Mouse (Mus musculus): ENCODE measurements around the gene Plekhh3. TPM values are rescaled to one million over a fixed set of nuclear protein-coding genes. Genes with fewer than 3 reads are reported as not detected.
"Not testable (repeated sequence)": the region's sequence is repeated elsewhere in the genome, so short reads cannot be mapped to it uniquely, and the experiment has no call there.

Plekhh3 gene
- total RNA-seq, 1 experiment from 2014 or later, result not detected

GRCm38 (mm10) chr11:101141088-101141487 is 30.1 kb downstream of the Plekhh3 start:
- ATAC-seq (replicated peaks in 1 of 2; ENCODE audit: insufficient read depth in 1 of 2, low FRiP score in 2 of 2, low TSS enrichment in 1 of 2, low read depth in 1 of 2, poor library complexity in 2 of 2, severe bottlenecking in 2 of 2), result no peak

GRCm38 (mm10) chr11:101140164-101140819 is 30.9 kb downstream of the Plekhh3 start:
- ATAC-seq (replicated peaks in 1 of 2; ENCODE audit: insufficient read depth in 1 of 2, low FRiP score in 2 of 2, low TSS enrichment in 1 of 2, low read depth in 1 of 2, poor library complexity in 2 of 2, severe bottlenecking in 2 of 2), result no peak

- ATAC-seq (replicated peaks in 1 of 2; ENCODE audit: insufficient read depth in 1 of 2, low FRiP score in 2 of 2, low TSS enrichment in 1 of 2, low read depth in 1 of 2, poor library complexity in 2 of 2, severe bottlenecking in 2 of 2), result no peak
These were observed 32.5 kb downstream of the Plekhh3 start for GRCm38 (mm10) chr11:101138536-101139181.

- ATAC-seq (replicated peaks in 1 of 2; ENCODE audit: insufficient read depth in 1 of 2, low FRiP score in 2 of 2, low TSS enrichment in 1 of 2, low read depth in 1 of 2, poor library complexity in 2 of 2, severe bottlenecking in 2 of 2), result no peak
These were observed 34.2 kb downstream of the Plekhh3 start for GRCm38 (mm10) chr11:101137000-101137399.

- ATAC-seq (replicated peaks in 1 of 2; ENCODE audit: insufficient read depth in 1 of 2, low FRiP score in 2 of 2, low TSS enrichment in 1 of 2, low read depth in 1 of 2, poor library complexity in 2 of 2, severe bottlenecking in 2 of 2), result no peak
These were observed 36.8 kb downstream of the Plekhh3 start for GRCm38 (mm10) chr11:101134217-101134865.

- no peak for ATAC-seq (replicated peaks in 1 of 2; ENCODE audit: insufficient read depth in 1 of 2, low FRiP score in 2 of 2, low TSS enrichment in 1 of 2, low read depth in 1 of 2, poor library complexity in 2 of 2, severe bottlenecking in 2 of 2)
These were observed 38.1 kb downstream of the Plekhh3 start for GRCm38 (mm10) chr11:101133037-101133436.

GRCm38 (mm10) chr11:101131701-101132100 is 39.5 kb downstream of the Plekhh3 start:
- no peak for ATAC-seq (replicated peaks in 1 of 2; ENCODE audit: insufficient read depth in 1 of 2, low FRiP score in 2 of 2, low TSS enrichment in 1 of 2, low read depth in 1 of 2, poor library complexity in 2 of 2, severe bottlenecking in 2 of 2)

GRCm38 (mm10) chr11:101131187-101131586 is 40.0 kb downstream of the Plekhh3 start:
- no peak for ATAC-seq (replicated peaks in 1 of 2; ENCODE audit: insufficient read depth in 1 of 2, low FRiP score in 2 of 2, low TSS enrichment in 1 of 2, low read depth in 1 of 2, poor library complexity in 2 of 2, severe bottlenecking in 2 of 2)

- ATAC-seq (replicated peaks in 1 of 2; ENCODE audit: insufficient read depth in 1 of 2, low FRiP score in 2 of 2, low TSS enrichment in 1 of 2, low read depth in 1 of 2, poor library complexity in 2 of 2, severe bottlenecking in 2 of 2), result no peak
These were observed 40.9 kb downstream of the Plekhh3 start for GRCm38 (mm10) chr11:101130056-101130756.

GRCm38 (mm10) chr11:101128996-101129577 is 42.1 kb downstream of the Plekhh3 start:
- ATAC-seq (replicated peaks in 1 of 2; ENCODE audit: insufficient read depth in 1 of 2, low FRiP score in 2 of 2, low TSS enrichment in 1 of 2, low read depth in 1 of 2, poor library complexity in 2 of 2, severe bottlenecking in 2 of 2), result no peak

GRCm38 (mm10) chr11:101127075-101127474 is 44.1 kb downstream of the Plekhh3 start:
- ATAC-seq (replicated peaks in 1 of 2; ENCODE audit: insufficient read depth in 1 of 2, low FRiP score in 2 of 2, low TSS enrichment in 1 of 2, low read depth in 1 of 2, poor library complexity in 2 of 2, severe bottlenecking in 2 of 2), result no peak

- ATAC-seq (replicated peaks in 1 of 2; ENCODE audit: insufficient read depth in 1 of 2, low FRiP score in 2 of 2, low TSS enrichment in 1 of 2, low read depth in 1 of 2, poor library complexity in 2 of 2, severe bottlenecking in 2 of 2), result not testable (repeated sequence)
These were observed 46.1 kb downstream of the Plekhh3 start for GRCm38 (mm10) chr11:101125008-101125407.

GRCm38 (mm10) chr11:101124494-101124893 is 46.7 kb downstream of the Plekhh3 start:
- not testable (repeated sequence) for ATAC-seq (replicated peaks in 1 of 2; ENCODE audit: insufficient read depth in 1 of 2, low FRiP score in 2 of 2, low TSS enrichment in 1 of 2, low read depth in 1 of 2, poor library complexity in 2 of 2, severe bottlenecking in 2 of 2)

- ATAC-seq (replicated peaks in 1 of 2; ENCODE audit: insufficient read depth in 1 of 2, low FRiP score in 2 of 2, low TSS enrichment in 1 of 2, low read depth in 1 of 2, poor library complexity in 2 of 2, severe bottlenecking in 2 of 2), result no peak
These were observed 50.5 kb downstream of the Plekhh3 start for GRCm38 (mm10) chr11:101120545-101121188.

GRCm38 (mm10) chr11:101119761-101120544 is 51.2 kb downstream of the Plekhh3 start, which contains the start of the genes Retreg3 and Tubg1:
Retreg3 (minus strand) TSS chr11:101119893.
Tubg1 (plus strand) TSS chr11:101119938.
- peak; percentile 93 to 97 for ATAC-seq (replicated peaks in 1 of 2; ENCODE audit: insufficient read depth in 1 of 2, low FRiP score in 2 of 2, low TSS enrichment in 1 of 2, low read depth in 1 of 2, poor library complexity in 2 of 2, severe bottlenecking in 2 of 2)

GRCm38 (mm10) chr11:101119131-101119760 is 51.9 kb downstream of the Plekhh3 start:
- ATAC-seq (replicated peaks in 1 of 2; ENCODE audit: insufficient read depth in 1 of 2, low FRiP score in 2 of 2, low TSS enrichment in 1 of 2, low read depth in 1 of 2, poor library complexity in 2 of 2, severe bottlenecking in 2 of 2), result peak; percentile 24 to 66
